Mouse (Mus musculus) limb, embryonic 14.5 days (tissue): Measurements from ENCODE around the gene Defb39. TPM values are rescaled to one million over a fixed set of nuclear protein-coding genes. Genes with fewer than 3 reads are reported as not detected.

Experiments used
- ATAC-seq: fragments of 200-750 bp; cut with Nextera tagmentation; 2 replicates; pipeline ENCODE4 v1.8.0; 2017; ENCODE audit warnings: low read depth, moderate number of reproducible peaks, moderate TSS enrichment; ENCODE audit not compliant: low FRiP score
- DNase-seq: peaks from one replicate; pipeline ENCODE4 v3.0.0-alpha.2; 2015; ENCODE audit warnings: low spot score
- H3K27ac ChIP-seq: fragments of 300-500 bp; sonication (generic); replicated peaks from 2 replicates; pipeline ENCODE4 v1.5.1; 2014; ENCODE audit warnings: low read depth, mild to moderate bottlenecking, low read length, moderate library complexity, mixed read lengths
- H3K27me3 ChIP-seq: fragments of 300-500 bp; sonication (generic); 2 replicates; pipeline ENCODE4 v1.6.1; 2014; ENCODE audit warnings: low read length, mixed read lengths; ENCODE audit not compliant: control insufficient read depth, insufficient read depth
- H3K36me3 ChIP-seq: fragments of 300-500 bp; sonication (generic); 2 replicates; pipeline ENCODE4 v1.6.1; 2014; ENCODE audit warnings: mild to moderate bottlenecking, low read length, moderate library complexity, mixed read lengths; ENCODE audit not compliant: control insufficient read depth, insufficient read depth
- H3K4me1 ChIP-seq: fragments of 300-500 bp; sonication (generic); 2 replicates; pipeline ENCODE4 v1.6.1; 2014; ENCODE audit warnings: antibody characterized with exemption, low read length, mixed read lengths; ENCODE audit not compliant: control insufficient read depth, insufficient read depth
- H3K4me2 ChIP-seq: fragments of 300-500 bp; sonication (generic); replicated peaks from 2 replicates; pipeline ENCODE4 v1.6.1; 2014; ENCODE audit warnings: low read depth, mild to moderate bottlenecking, low read length, moderate library complexity; ENCODE audit not compliant: severe bottlenecking
- H3K4me3 ChIP-seq: fragments of 300-500 bp; sonication (generic); replicated peaks from 2 replicates; pipeline ENCODE4 v1.5.1; 2014; ENCODE audit warnings: low read length
- H3K9ac ChIP-seq: fragments of 300-500 bp; sonication (generic); 2 replicates; pipeline ENCODE4 v1.6.1; 2014; ENCODE audit warnings: mild to moderate bottlenecking, low read depth, low read length, moderate library complexity; ENCODE audit not compliant: severe bottlenecking
- H3K9me3 ChIP-seq: fragments of 300-500 bp; sonication (generic); 2 replicates; pipeline ENCODE4 v1.6.1; 2016; ENCODE audit warnings: low read length; ENCODE audit not compliant: control insufficient read depth
- POLR2A ChIP-seq: fragments of 200-500 bp; IDR thresholded peaks from 2 replicates; pipeline ENCODE4 v1.8.0; 2012; ENCODE audit warnings: inconsistent platforms, mild to moderate bottlenecking, moderate library complexity, borderline replicate concordance; ENCODE audit not compliant: insufficient read depth, insufficient read length; ENCODE audit errors: extremely low read depth
- WGBS: fragments of 180-500 bp; shearing (Covaris S2); extraction: QIAGEN DNeasy Blood & Tissue Kit; methylation state at CpG from one replicate; pipeline ENCODE4 v1.1.7; 2014; 5-methylcytosine and 5-hydroxymethylcytosine counted together
- polyA plus RNA-seq, 2 experiments: library from polyadenylated mRNA; depleted of rRNA in 1 of 2; stranded (reverse) in 1 of 2; unstranded in 1 of 2; fragments of >200 nt; fragmentation: Nextera tagmentation in 1 of 2; extraction: Ambion mirVana in 1 of 2; gene quantifications; 2 replicates each; pipeline versions ENCODE4 v1.2.1 to v1.2.3; 2012 to 2014

Gene Defb39
- polyA plus RNA-seq (2012; rRNA removed) (not detected in 2 replicates), polyA plus RNA-seq (2014; fragmentation: Nextera tagmentation; extraction: Ambion mirVana) (not detected in 2 replicates)

GRCm38 (mm10) chr8:19064710-19065109 lies at the start of gene Defb39:
Gene Defb39 (minus strand): TSS chr8:19064810.
- Histone ChIP-seq H3K27me3 (no peaks in the 10 kb centered on the region), H3K27ac (no peak within 1 kb of the TSS), H3K4me1 (no peaks in the 10 kb centered on the region), H3K4me3 (no peak within 1 kb of the TSS), H3K9ac (no peak within 1 kb of the TSS), H3K36me3 (no peaks in the 10 kb centered on the region), H3K9me3 (no peaks in the 10 kb centered on the region), H3K4me2 (no peak within 1 kb of the TSS)
- ATAC-seq (no peak), DNase-seq (no peak)
- WGBS: 91% methylated on average over 1 of the region's 1 CpGs
- no peak for TF ChIP-seq POLR2A

- H3K27me3 ChIP-seq: no peaks in the 10 kb centered on the region
- TF ChIP-seq POLR2A: no peak
- no peak for DNase-seq
- no peak overlapping the region for H3K27ac ChIP-seq
- WGBS: 67% methylated on average over 2 of the region's 2 CpGs
- H3K9ac ChIP-seq: no peak overlapping the region
- no peak overlapping the region for H3K4me3 ChIP-seq
- H3K4me2 ChIP-seq: no peak overlapping the region
- H3K4me1 ChIP-seq: no peaks in the 10 kb centered on the region
- no peaks in the 10 kb centered on the region for H3K9me3 ChIP-seq
- ATAC-seq: no peak
- H3K36me3 ChIP-seq: no peaks in the 10 kb centered on the region
These were observed 1.4 kb upstream of the Defb39 start for GRCm38 (mm10) chr8:19066013-19066412.

DNA sequence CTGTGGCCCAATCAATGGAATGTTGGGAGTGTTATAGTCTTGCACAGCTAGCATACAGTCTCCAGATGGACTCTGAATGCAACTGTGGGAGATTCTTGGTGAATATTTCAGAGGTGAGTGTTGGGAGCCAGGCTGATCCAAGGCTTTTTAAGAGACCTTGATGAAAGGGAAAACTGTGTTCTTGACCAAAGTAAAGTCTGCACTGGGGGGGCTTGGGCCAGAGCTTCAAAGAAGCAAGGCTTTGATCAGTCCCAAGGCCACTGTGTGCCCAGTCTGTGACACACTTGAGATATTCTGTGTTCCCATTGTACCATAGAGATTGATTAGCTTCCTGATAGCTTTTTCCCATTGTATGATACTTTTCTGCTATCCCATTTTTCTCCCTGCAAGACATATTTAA lies 1.7 kb downstream of the Defb39 start:
- H3K36me3 ChIP-seq: no peaks in the 10 kb centered on the region
- TF ChIP-seq POLR2A: no peak
- no peaks in the 10 kb centered on the region for H3K4me1 ChIP-seq
- H3K27me3 ChIP-seq: no peaks in the 10 kb centered on the region
- DNase-seq (no peak), ATAC-seq (no peak)
- no peaks in the 10 kb centered on the region for H3K9me3 ChIP-seq
- H3K9ac ChIP-seq: no peak overlapping the region
- no peak overlapping the region for H3K4me3 ChIP-seq
- H3K4me2 ChIP-seq: no peak overlapping the region
- H3K27ac ChIP-seq: no peak overlapping the region

DNA sequence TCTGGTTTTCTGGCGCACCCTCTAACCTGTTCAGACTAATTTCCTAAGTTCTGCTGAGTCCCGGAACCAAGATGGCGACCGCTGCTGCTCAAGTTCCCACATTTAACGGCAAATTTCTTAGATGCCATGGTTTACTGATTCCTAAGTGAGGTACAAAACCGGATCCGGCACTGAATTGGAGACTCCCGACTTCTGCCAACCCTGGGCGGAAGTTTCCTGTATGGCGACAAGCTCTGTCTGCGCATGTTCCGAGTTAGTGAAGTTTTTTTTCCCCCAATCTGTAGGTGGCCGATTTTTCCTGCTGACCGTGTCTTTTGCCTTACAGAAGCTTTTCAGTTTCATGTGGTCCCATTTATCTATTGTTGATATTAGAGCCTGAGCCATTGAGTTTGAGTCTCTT lies 19.4 kb downstream of the Defb39 start:
- no peaks in the 10 kb centered on the region for H3K27me3 ChIP-seq
- no peaks in the 10 kb centered on the region for H3K36me3 ChIP-seq
- H3K4me2 ChIP-seq: no peak overlapping the region
- DNase-seq (no peak), ATAC-seq (no peak)
- H3K9ac ChIP-seq: no peak overlapping the region
- H3K27ac ChIP-seq: no peak overlapping the region
- no peak overlapping the region for H3K4me3 ChIP-seq
- H3K4me1 ChIP-seq: no peaks in the 10 kb centered on the region
- H3K9me3 ChIP-seq: no peaks in the 10 kb centered on the region
- WGBS: 92% methylated on average over 14 of the region's 14 CpGs
- TF ChIP-seq POLR2A: no peak

DNA sequence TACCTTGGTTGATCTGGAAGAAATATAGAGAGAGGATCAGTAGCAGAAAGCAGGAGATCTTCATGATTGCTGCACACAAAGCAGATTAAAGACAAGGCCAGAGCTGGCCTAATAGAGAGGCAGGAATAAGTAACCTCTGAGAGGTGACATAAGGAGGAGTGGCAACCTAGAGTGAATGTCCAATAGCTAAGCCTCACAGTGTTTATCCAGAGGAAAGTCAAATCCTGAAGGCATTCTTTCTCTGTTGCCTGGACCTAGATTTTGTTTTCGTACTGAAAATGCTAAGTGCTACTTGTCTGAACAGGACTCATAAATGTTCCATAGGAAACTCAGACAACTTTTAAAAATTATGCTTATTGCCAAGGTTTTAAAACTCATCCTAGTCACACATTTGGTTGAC lies 38.1 kb downstream of the Defb39 start, which contains the start of gene Defb38:
Gene Defb38 (minus strand): TSS at position 101 of the 400 bp plus-strand sequence.
- ATAC-seq: no peak

More for the DNA sequence above, 38.1 kb downstream of the Defb39 start, which contains the start of gene Defb38:
- Histone ChIP-seq H3K9ac (no peak within 1 kb of the TSS), H3K27me3 (no peaks in the 10 kb centered on the region), H3K36me3 (no peaks in the 10 kb centered on the region), H3K9me3 (no peaks in the 10 kb centered on the region), H3K4me3 (no peak within 1 kb of the TSS), H3K4me1 (no peaks in the 10 kb centered on the region), H3K27ac (no peak within 1 kb of the TSS), H3K4me2 (no peak within 1 kb of the TSS)
- DNase-seq: no peak
- no peak for TF ChIP-seq POLR2A
- 78% methylated on average over 1 of the region's 1 CpGs for WGBS

Other genes starting within 250 kb of the Defb39 start
- gene Defb40, start 86.6 kb downstream of the Defb39 start, polyA plus RNA-seq (2012; rRNA removed): not detected in 2 replicates
- not detected in 2 replicates for gene Defb40, start 86.6 kb downstream of the Defb39 start, polyA plus RNA-seq (2014; fragmentation: Nextera tagmentation; extraction: Ambion mirVana)
- gene Defb37, start 73.8 kb downstream of the Defb39 start, polyA plus RNA-seq (2012; rRNA removed): not detected in 2 replicates
- not detected in 2 replicates for gene Defb37, start 73.8 kb downstream of the Defb39 start, polyA plus RNA-seq (2014; fragmentation: Nextera tagmentation; extraction: Ambion mirVana)
- not detected in 2 replicates for gene Defb38, start 38.2 kb downstream of the Defb39 start, polyA plus RNA-seq (2012; rRNA removed)
- gene Defb38, start 38.2 kb downstream of the Defb39 start, polyA plus RNA-seq (2014; fragmentation: Nextera tagmentation; extraction: Ambion mirVana): not detected in 2 replicates
- not detected in 2 replicates for gene Defb12, start 50.0 kb upstream of the Defb39 start, polyA plus RNA-seq (2012; rRNA removed)
- gene Defb12, start 50.0 kb upstream of the Defb39 start, polyA plus RNA-seq (2014; fragmentation: Nextera tagmentation; extraction: Ambion mirVana): not detected in 2 replicates
- not detected in 2 replicates for gene Defb34, start 58.9 kb upstream of the Defb39 start, polyA plus RNA-seq (2012; rRNA removed)
- not detected in 2 replicates for gene Defb34, start 58.9 kb upstream of the Defb39 start, polyA plus RNA-seq (2014; fragmentation: Nextera tagmentation; extraction: Ambion mirVana)
- gene Gm45826, start 76.0 kb upstream of the Defb39 start, polyA plus RNA-seq (2012; rRNA removed): not detected in 2 replicates
- gene Gm45826, start 76.0 kb upstream of the Defb39 start, polyA plus RNA-seq (2014; fragmentation: Nextera tagmentation; extraction: Ambion mirVana): not detected in 2 replicates
- not detected in 2 replicates for gene Defb14, start 129.5 kb upstream of the Defb39 start, polyA plus RNA-seq (2012; rRNA removed)
- not detected in 2 replicates for gene Defb14, start 129.5 kb upstream of the Defb39 start, polyA plus RNA-seq (2014; fragmentation: Nextera tagmentation; extraction: Ambion mirVana)
- 0.19 TPM in 1 of 2 replicates, not detected in the other for gene Defb4, start 133.9 kb upstream of the Defb39 start, polyA plus RNA-seq (2012; rRNA removed)
- gene Defb4, start 133.9 kb upstream of the Defb39 start, polyA plus RNA-seq (2014; fragmentation: Nextera tagmentation; extraction: Ambion mirVana): 1.0 TPM in 1 of 2 replicates, not detected in the other
- gene Defb6, start 160.7 kb upstream of the Defb39 start, polyA plus RNA-seq (2012; rRNA removed): not detected in 2 replicates
- not detected in 2 replicates for gene Defb6, start 160.7 kb upstream of the Defb39 start, polyA plus RNA-seq (2014; fragmentation: Nextera tagmentation; extraction: Ambion mirVana)
- gene Defb46, start 175.1 kb upstream of the Defb39 start, polyA plus RNA-seq (2012; rRNA removed): not detected in 2 replicates
- gene Defb46, start 175.1 kb upstream of the Defb39 start, polyA plus RNA-seq (2014; fragmentation: Nextera tagmentation; extraction: Ambion mirVana): not detected in 2 replicates
- not detected in 2 replicates for gene Defb5, start 182.8 kb upstream of the Defb39 start, polyA plus RNA-seq (2012; rRNA removed)
- not detected in 2 replicates for gene Defb5, start 182.8 kb upstream of the Defb39 start, polyA plus RNA-seq (2014; fragmentation: Nextera tagmentation; extraction: Ambion mirVana)
- not detected in 2 replicates for gene Defb3, start 228.6 kb upstream of the Defb39 start, polyA plus RNA-seq (2012; rRNA removed)
- not detected in 2 replicates for gene Defb3, start 228.6 kb upstream of the Defb39 start, polyA plus RNA-seq (2014; fragmentation: Nextera tagmentation; extraction: Ambion mirVana)